Mouse (Mus musculus): Measurements from ENCODE around the gene Zbtb48.
A peak's percentile ranks its signal among the peaks of the same experiment; 100 is the strongest.

- TF ChIP-seq CTCF (IDR thresholded peaks at IDR 0.05; ENCODE audit: borderline replicate concordance, extremely low read depth, insufficient read depth, insufficient read length) (peak; percentile 71), POLR2A (IDR thresholded peaks at IDR 0.05; ENCODE audit: borderline replicate concordance, extremely low read depth, insufficient read depth, insufficient read length, poor library complexity, severe bottlenecking) (no peak)
Observed at GRCm38 (mm10) chr4:151972221-151972967, 55.1 kb downstream of the Zbtb48 start.
